Mouse (Mus musculus) ES-E14 (cell line): Measurements from ENCODE around the gene Marc2. TPM values are rescaled to one million over a fixed set of nuclear protein-coding genes. Genes with fewer than 3 reads are reported as not detected.
A peak's percentile ranks its signal among the peaks of the same experiment; 100 is the strongest.

Source experiments
- DNase-seq: peaks from one replicate; pipeline ENCODE4 v3.0.0-alpha.2; 2013; ENCODE audit warnings: low read depth, low spot score
- H3K27ac ChIP-seq: 2 replicates; pipeline ENCODE4 v1.5.1; 2012; ENCODE audit warnings: low read depth, mild to moderate bottlenecking, low read length, moderate library complexity, mixed read lengths; ENCODE audit not compliant: poor library complexity, insufficient read depth, severe bottlenecking
- H3K36me3 ChIP-seq: 2 replicates; pipeline ENCODE4 v1.6.1; 2012; ENCODE audit warnings: mild to moderate bottlenecking, low read length, moderate library complexity, mixed read lengths; ENCODE audit not compliant: control insufficient read depth, poor library complexity, insufficient read depth, severe bottlenecking
- H3K4me1 ChIP-seq, 2 experiments: fragments of 150-350 bp in 1 of 2; sonication (generic) in 1 of 2; 2 replicates each; pipeline ENCODE4 v1.6.1; 2012; ENCODE audit warnings: low read length in 2 of 2, mild to moderate bottlenecking in 1 of 2, mixed read lengths in 1 of 2; ENCODE audit not compliant: control insufficient read depth in 2 of 2, insufficient read depth in 2 of 2, poor library complexity in 1 of 2
- H3K4me3 ChIP-seq, 2 experiments: fragments of 150-350 bp in 1 of 2; sonication (generic) in 1 of 2; 2 replicates each; pipeline ENCODE4 v1.5.1; 2012; ENCODE audit warnings: low read length in 2 of 2, low read depth in 1 of 2, mild to moderate bottlenecking in 1 of 2, mixed read lengths in 1 of 2; ENCODE audit not compliant: insufficient read depth in 1 of 2, poor library complexity in 1 of 2, severe bottlenecking in 1 of 2
- H3K9ac ChIP-seq: 2 replicates; pipeline ENCODE4 v1.6.1; 2012; ENCODE audit warnings: low read depth, mild to moderate bottlenecking, low read length, mixed read lengths; ENCODE audit not compliant: poor library complexity, insufficient read depth, severe bottlenecking
- H3K9me3 ChIP-seq: fragments of 150-350 bp; sonication (generic); 2 replicates; pipeline ENCODE4 v1.6.1; 2012; ENCODE audit warnings: low read depth, mild to moderate bottlenecking, low read length; ENCODE audit not compliant: control insufficient read depth, insufficient read depth
- CHD2 ChIP-seq: IDR thresholded peaks from 2 replicates; pipeline ENCODE4 v1.6.1; 2014; ENCODE audit warnings: mild to moderate bottlenecking, low read depth, low read length, inconsistent platforms
- HCFC1 ChIP-seq: IDR thresholded peaks from 2 replicates; pipeline ENCODE4 v1.6.1; 2012; ENCODE audit warnings: low read length, inconsistent platforms, borderline replicate concordance; ENCODE audit not compliant: insufficient read depth
- MAFK ChIP-seq: IDR thresholded peaks from 2 replicates; pipeline ENCODE4 v1.6.1; 2014; ENCODE audit warnings: mild to moderate bottlenecking, low read depth, low read length, inconsistent platforms; ENCODE audit not compliant: insufficient read depth
- ZC3H11A ChIP-seq: IDR thresholded peaks from 2 replicates; pipeline ENCODE4 v1.6.1; 2012; ENCODE audit warnings: low read depth, mild to moderate bottlenecking, inconsistent platforms, low read length, borderline replicate concordance
- ZNF384 ChIP-seq: IDR thresholded peaks from 2 replicates; pipeline ENCODE4 v1.6.1; 2012; ENCODE audit warnings: low read depth, low read length, inconsistent platforms
- in situ Hi-C, 2 experiments: fragments of 600-800 bp; cut with MboI; formaldehyde crosslinking; loops; one replicate each; pipeline ENCODE4 v1.15.1; 2025; ENCODE audit warnings: low sequenced_read_pairs in 2 of 2, inconsistent platforms in 1 of 2; ENCODE audit not compliant: unreplicated experiment in 2 of 2
- total RNA-seq: library from RNA; depleted of rRNA; stranded (reverse); fragments of 300-350 nt; gene quantifications from 2 replicates; pipeline ENCODE4 v1.2.3, GENCODE M21; 2012

Gene Marc2
- total RNA-seq, 1 experiment = 58.1 TPM

DNA sequence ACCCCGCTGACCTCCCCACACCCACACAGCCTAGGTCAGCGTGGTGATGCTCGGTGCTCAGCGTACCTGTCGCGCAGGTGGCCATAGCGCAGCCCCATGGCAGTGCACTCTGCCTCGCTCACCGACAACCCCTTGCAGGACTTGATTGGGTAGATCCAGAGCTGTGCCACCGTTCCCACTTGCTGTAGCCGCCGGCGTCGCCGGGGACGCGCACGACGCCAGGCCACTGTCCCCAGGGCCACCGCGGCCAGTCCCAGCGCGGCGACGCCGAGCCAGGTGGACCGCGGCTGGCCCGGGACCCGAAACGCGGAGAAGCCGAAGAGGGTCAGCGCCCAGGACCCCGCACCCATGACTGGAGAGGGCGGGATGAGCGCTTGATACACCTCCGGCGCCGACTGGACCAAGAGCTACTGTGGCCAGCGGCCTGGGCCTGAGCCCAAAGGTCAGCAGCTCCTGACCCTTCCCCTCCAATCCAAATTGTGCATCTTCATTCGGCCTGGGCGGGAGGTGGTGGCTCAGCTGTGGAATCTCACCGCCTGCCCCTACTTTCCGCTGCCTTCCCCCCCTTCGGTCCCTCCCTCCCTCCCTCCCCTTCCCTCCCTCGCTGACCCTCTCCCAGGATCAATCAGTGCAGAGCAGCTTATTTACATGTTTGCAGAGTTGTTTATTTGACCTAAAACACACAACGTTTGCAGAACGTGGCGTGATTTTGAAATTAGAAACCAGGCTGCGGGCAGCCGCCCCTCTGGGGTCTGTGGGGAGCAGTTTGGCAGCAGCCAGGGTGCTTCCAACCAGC is 35.3 kb downstream of the Marc2 start, which contains the start of gene Marc1:
Gene Marc1 (minus strand): TSS at position 534 of the 796 bp plus-strand sequence.
- Histone ChIP-seq H3K4me3 (peak within 1 kb of the TSS; percentile 54 to 73), H3K27ac (no peak within 1 kb of the TSS), H3K9me3 (no peaks in the 10 kb centered on the region), H3K4me1 (peaks cover 2 to 3% of the 10 kb centered on the region in 2 experiments; a peak in 1 of 4 replicates), H3K9ac (peak within 1 kb of the TSS; percentile 46; the same call in 1 of the 2 replicates), H3K36me3 (no peaks in the 10 kb centered on the region)
- in situ Hi-C loops = no loop called here
- DNase-seq = no peak
- TF ChIP-seq MAFK = no peak
- TF ChIP-seq HCFC1 = no peak
- no peak for TF ChIP-seq ZNF384
- no peak for TF ChIP-seq ZC3H11A
- TF ChIP-seq CHD2 = no peak

GRCm38 (mm10) chr1:184809578-184810001 is 36.7 kb downstream of the Marc2 start:
- Histone ChIP-seq H3K9ac (no peak overlapping the region), H3K4me3 (no peak overlapping the region), H3K36me3 (no peaks in the 10 kb centered on the region), H3K9me3 (no peaks in the 10 kb centered on the region), H3K27ac (no peak overlapping the region), H3K4me1 (peaks cover 2 to 3% of the 10 kb centered on the region in 2 experiments; a peak in 1 of 4 replicates)
- in situ Hi-C loops = no loop called here
- DNase-seq = no peak
- TF ChIP-seq ZC3H11A = no peak
- no peak for TF ChIP-seq MAFK
- no peak for TF ChIP-seq ZNF384
- TF ChIP-seq CHD2 = no peak
- no peak for TF ChIP-seq HCFC1

- Histone ChIP-seq H3K9me3 (no peaks in the 10 kb centered on the region), H3K9ac (no peak overlapping the region), H3K27ac (no peak overlapping the region), H3K4me1 (peaks cover 2 to 3% of the 10 kb centered on the region in 2 experiments; a peak in 1 of 4 replicates), H3K4me3 (no peak overlapping the region), H3K36me3 (no peaks in the 10 kb centered on the region)
- no peak for DNase-seq
- TF ChIP-seq CHD2 (no peak), HCFC1 (no peak), MAFK (no peak), ZNF384 (no peak)
- in situ Hi-C loops = no loop called here
Measured at GRCm38 (mm10) chr1:184808418-184809012, 37.7 kb downstream of the Marc2 start.

DNA sequence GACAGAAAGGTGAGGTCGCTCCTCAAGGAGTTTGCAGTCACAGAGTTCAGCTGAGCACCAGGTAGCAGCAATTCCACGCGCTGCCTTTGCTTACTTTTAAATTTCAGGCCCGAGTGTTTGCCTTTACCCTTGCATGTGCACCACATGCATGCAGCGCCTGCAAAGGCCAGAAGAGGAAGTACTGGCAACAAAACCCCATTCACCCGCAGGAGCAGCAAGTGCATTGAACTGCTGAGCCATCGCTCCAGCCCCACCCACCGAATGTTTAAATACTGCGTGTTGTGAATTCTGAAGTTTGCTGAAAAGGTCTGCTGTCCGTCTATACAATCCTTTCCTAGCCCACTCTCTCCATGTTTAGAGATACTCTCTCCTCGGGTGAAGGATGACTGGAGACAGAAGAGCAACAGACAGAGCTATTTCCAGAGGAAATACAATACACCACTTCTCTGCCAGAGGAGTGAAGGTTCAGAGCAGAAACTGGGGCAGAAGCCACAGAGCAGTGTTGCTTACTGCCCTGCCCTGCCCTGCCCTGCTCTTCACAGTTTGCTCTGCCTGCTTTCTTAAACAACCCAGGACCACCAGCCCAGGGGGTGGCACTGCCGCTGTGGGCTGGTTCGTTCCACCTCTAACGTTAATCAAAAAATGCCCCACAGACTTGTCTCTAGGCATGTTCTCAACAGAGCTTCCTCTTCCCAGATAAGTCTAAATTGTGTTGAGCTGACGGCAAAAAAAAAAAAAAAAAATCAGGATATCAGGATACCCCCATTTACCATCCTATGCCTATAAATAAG is 38.4 kb downstream of the Marc2 start:
- H3K4me3 ChIP-seq = no peak overlapping the region
- no peaks in the 10 kb centered on the region for H3K36me3 ChIP-seq
- H3K9me3 ChIP-seq = no peaks in the 10 kb centered on the region
- no peak for DNase-seq
- TF ChIP-seq ZNF384 (no peak), CHD2 (no peak), MAFK (no peak), HCFC1 (no peak), ZC3H11A (no peak)
- no peak overlapping the region for H3K9ac ChIP-seq
- H3K27ac ChIP-seq = no peak overlapping the region
- in situ Hi-C loops = no loop called here
- peaks cover 2 to 3% of the 10 kb centered on the region in 2 experiments; a peak in 1 of 4 replicates for H3K4me1 ChIP-seq
